Mouse (Mus musculus): Measurements from ENCODE around the gene Tmem240. TPM values are rescaled to one million over a fixed set of nuclear protein-coding genes. Genes with fewer than 3 reads are reported as not detected.

The Tmem240 gene
- polyA plus RNA-seq, 1 experiment from 2014 or later = 12.0 TPM

DNA sequence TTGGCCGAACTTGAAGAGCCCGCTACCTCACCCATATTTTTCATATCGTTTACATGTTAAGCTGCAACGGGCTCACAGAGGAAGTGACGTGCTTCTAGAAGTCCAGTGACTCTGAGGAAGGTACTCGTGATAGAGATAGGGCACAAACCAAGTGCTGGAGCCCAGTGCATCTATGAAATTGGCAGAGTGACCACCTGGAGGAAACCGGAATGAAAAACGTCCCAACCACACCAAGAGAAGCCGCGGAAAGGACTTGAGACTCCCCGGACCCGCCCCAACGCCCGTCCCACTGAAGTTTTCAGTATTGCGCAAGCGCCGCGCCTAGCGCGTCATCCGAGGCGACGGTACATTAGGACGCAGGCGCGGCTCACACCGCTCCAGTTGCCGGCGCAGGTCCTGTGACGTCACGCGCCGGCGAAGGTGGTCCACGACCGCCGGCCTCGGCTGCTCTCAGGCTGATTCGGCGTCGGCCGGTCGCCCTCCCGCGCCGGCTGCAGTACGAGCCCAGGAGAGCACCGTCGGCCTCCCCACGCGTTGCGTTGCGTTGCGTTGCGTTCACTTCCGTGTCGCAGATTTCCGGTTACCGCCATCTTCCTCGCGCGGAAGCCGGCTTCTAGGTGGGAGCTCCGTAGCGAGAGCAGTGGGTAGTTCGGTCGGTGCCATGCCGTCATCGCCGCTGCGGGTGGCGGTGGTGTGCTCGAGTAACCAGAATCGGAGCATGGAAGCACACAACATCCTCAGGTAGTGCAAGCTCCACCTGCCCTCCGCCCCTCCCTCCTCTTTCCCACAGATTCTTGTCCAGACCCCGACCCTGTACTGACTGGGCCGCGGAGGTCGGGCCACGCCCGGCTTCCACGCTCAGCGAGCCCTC lies 29.6 kb upstream of the Tmem240 start, which contains the start of gene Ssu72:
Gene Ssu72 (plus strand): TSS at position 80 of the 871 bp plus-strand sequence.
- Histone ChIP-seq H3K36me3 (no peaks in the 10 kb centered on the region), H3K9me3 (no peaks in the 10 kb centered on the region), H3K4me2 (peak within 1 kb of the TSS; percentile 84), H3K9ac (peak within 1 kb of the TSS; percentile 92), H3K4me3 (peak within 1 kb of the TSS; percentile 77), H3K27me3 (no peaks in the 10 kb centered on the region), H3K27ac (replicated peaks) (peak within 1 kb of the TSS; percentile 95), H3K4me1 (replicated peaks) (peaks cover 34% of the 10 kb centered on the region)
- WGBS = under 1% methylated on average over 73 of the region's 83 CpGs
- ATAC-seq (ENCODE audit: low read depth) = peak; percentile 96

DNA sequence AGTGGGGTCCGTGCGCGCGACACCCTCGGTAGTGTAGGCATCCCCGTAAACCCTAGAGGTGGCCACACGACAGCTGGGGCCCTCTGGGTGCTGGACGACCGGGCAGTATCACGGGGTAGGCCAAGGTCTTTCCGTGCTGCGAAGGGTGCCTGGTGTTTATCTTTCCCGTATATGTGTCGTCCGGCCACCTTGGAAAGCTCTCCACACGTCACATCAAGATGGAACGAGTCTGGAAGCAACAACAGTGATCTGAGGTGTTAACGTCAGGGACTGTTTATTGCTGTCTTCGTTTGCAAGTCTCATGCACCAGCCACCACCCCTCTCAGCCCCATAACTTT lies 29.0 kb upstream of the Tmem240 start:
- under 1% methylated on average over 19 of the region's 19 CpGs for WGBS
- Histone ChIP-seq H3K27ac (replicated peaks) (peak overlapping the region; percentile 95), H3K4me2 (peak overlapping the region; percentile 84), H3K27me3 (no peaks in the 10 kb centered on the region), H3K4me3 (peak overlapping the region; percentile 77), H3K36me3 (no peaks in the 10 kb centered on the region), H3K9ac (peak overlapping the region; percentile 92), H3K9me3 (no peaks in the 10 kb centered on the region), H3K4me1 (replicated peaks) (peaks cover 40% of the 10 kb centered on the region)
- no peak; the same call in 1 of the 2 replicates for ATAC-seq (ENCODE audit: low read depth)

DNA sequence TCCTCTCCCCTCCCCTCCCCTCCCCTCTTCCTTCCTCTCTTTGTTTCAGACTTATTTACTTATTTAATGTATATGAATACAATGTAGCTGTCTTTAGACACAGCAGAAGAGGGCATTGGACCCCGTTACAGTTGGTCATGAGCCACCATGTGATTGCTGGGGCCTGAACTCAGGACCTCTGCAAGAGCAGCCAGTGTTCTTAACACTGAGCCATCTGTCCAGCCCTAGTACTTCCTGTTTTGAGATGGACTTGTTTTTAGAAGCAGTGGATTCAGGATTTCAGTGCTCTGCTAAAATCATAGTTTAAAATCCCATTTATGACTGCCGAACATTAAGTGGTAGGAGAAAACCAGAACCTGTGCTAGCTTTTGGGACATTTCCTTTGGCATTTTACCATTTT lies 26.0 kb upstream of the Tmem240 start:
- ATAC-seq (ENCODE audit: low read depth) = no peak
- WGBS = 90% methylated on average over 2 of the region's 2 CpGs

DNA sequence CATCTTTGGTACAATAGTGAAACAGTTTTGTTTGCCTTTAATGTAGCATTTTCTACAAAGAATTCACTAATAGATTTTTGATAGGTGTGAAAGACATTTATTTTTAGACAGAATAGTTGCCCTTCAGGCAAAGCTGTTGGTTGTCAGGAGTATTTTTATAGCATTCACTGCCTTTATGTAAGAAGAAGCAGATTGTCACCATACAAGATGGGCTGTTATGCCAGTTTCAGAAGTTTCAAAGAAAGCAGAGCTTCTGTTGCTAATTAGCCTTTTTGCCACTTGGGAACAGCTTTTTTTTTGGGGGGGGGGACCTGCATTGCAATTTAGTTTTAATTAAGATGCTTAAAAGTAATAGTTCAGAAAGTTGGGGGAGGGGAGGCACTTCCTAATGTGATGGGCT lies 25.6 kb upstream of the Tmem240 start:
- no peak overlapping the region for H3K4me3 ChIP-seq
- no peak overlapping the region for H3K9ac ChIP-seq
- ATAC-seq (ENCODE audit: low read depth) = no peak
- no peak overlapping the region for H3K27ac ChIP-seq (replicated peaks)
- H3K27me3 ChIP-seq = no peaks in the 10 kb centered on the region
- peaks cover 43% of the 10 kb centered on the region for H3K4me1 ChIP-seq (replicated peaks)
- no peaks in the 10 kb centered on the region for H3K9me3 ChIP-seq
- no peak overlapping the region for H3K4me2 ChIP-seq
- peaks cover under 1% of the 10 kb centered on the region; the same call in 1 of the 2 replicates for H3K36me3 ChIP-seq

More for the DNA sequence above, 26.0 kb upstream of the Tmem240 start:
- Histone ChIP-seq H3K27ac (replicated peaks) (no peak overlapping the region), H3K4me1 (replicated peaks) (peaks cover 43% of the 10 kb centered on the region), H3K27me3 (no peaks in the 10 kb centered on the region), H3K4me2 (no peak overlapping the region), H3K4me3 (no peak overlapping the region), H3K9me3 (no peaks in the 10 kb centered on the region), H3K36me3 (no peaks in the 10 kb centered on the region), H3K9ac (no peak overlapping the region)

DNA sequence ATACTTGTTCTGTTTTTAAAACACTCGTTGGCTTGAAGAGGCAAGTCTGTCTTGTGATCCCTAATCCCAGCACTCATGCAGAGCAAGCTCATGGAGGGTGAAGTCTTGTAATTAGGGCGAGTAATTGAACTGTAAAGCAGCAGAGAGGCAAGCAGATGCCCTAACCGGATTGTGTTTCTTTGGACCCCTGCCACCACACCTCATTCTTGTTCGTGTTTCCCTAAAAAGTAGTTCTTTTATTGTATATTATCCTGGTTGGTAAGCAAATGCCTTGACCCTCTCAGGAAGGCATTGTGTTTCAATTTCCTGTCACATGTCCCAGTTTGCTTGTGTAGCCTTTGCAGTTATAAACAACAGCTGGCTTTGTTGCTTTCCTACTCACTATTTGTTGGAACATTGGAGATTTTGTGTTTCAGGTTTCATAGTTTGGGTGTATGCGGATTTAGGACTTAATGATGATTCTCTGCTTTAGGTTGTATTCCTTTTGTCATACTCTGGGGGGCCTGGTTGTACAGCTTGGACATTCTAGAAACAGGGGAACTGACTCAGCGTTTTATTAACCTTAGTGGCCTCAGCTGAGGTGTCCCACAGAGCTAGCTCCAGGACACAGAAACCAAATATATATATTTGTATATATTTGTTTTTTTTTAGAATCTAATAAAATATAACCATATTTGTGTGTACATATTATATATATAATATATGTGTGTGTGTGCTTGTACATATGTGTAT lies 23.9 kb upstream of the Tmem240 start:
- no peaks in the 10 kb centered on the region for H3K27me3 ChIP-seq
- H3K9me3 ChIP-seq = no peaks in the 10 kb centered on the region
- no peak for ATAC-seq (ENCODE audit: low read depth)
- WGBS = 63% methylated on average over 6 of the region's 6 CpGs
- peaks cover 36% of the 10 kb centered on the region for H3K4me1 ChIP-seq (replicated peaks)
- H3K27ac ChIP-seq (replicated peaks) = peak overlapping the region; percentile 42
- no peak overlapping the region for H3K4me2 ChIP-seq
- no peak overlapping the region for H3K9ac ChIP-seq
- H3K4me3 ChIP-seq = no peak overlapping the region
- peaks cover 14% of the 10 kb centered on the region for H3K36me3 ChIP-seq

DNA sequence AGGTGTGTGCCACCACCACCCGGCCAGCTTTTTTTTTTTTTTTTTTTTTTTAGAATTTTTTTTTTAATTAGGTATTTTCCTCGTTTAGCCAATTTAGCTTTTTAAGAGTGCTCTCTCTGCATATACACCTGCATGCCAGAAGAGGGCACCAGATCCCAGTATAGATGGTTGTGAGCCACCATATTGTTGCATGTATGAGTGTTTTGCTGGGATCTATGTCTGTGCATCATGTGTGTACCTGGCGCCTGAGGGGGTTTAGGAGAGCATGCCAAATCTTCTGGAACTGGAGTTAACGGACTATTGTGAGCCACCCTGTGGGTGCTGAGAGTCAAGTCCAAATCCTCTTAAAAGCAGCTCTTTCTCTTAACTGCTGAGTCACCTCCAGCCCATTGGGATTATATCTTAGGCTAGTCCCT lies 12.9 kb upstream of the Tmem240 start:
- WGBS = 53% methylated on average over 4 of the region's 4 CpGs
- H3K9ac ChIP-seq = no peak overlapping the region
- no peak overlapping the region for H3K27ac ChIP-seq (replicated peaks)
- peak; percentile 40; the same call in 1 of the 2 replicates for ATAC-seq (ENCODE audit: low read depth)
- no peaks in the 10 kb centered on the region for H3K27me3 ChIP-seq
- H3K36me3 ChIP-seq = peaks cover 23% of the 10 kb centered on the region
- no peak overlapping the region for H3K4me2 ChIP-seq
- H3K4me1 ChIP-seq (replicated peaks) = no peaks in the 10 kb centered on the region
- no peaks in the 10 kb centered on the region for H3K9me3 ChIP-seq
- H3K4me3 ChIP-seq = no peak overlapping the region

DNA sequence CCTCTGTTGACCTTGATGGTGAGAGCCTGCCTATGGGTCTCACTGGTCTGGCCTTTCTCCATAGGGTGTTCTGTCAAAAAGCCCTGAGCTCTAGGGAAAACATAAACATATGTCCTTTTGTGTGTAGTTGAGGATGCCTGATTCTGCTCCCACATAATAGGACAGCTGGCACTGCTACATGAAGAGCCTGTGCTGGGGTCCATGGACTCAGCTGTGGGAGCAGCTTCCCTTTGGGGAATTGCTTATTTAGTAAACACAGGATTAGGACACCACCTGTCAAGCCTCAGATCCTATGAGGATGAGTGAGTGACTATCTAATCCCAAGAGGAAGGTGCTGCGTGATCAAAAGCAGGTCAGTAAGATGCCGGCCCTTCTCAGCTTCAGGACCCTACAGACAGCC lies 6.6 kb upstream of the Tmem240 start:
- peaks cover 7% of the 10 kb centered on the region for H3K4me1 ChIP-seq (replicated peaks)
- H3K4me3 ChIP-seq = no peak overlapping the region
- no peak for ATAC-seq (ENCODE audit: low read depth)
- peaks cover 30% of the 10 kb centered on the region for H3K36me3 ChIP-seq
- no peaks in the 10 kb centered on the region for H3K27me3 ChIP-seq
- H3K9ac ChIP-seq = no peak overlapping the region
- H3K4me2 ChIP-seq = no peak overlapping the region
- no peaks in the 10 kb centered on the region for H3K9me3 ChIP-seq
- WGBS = 62% methylated on average over 2 of the region's 2 CpGs
- H3K27ac ChIP-seq (replicated peaks) = peak overlapping the region; percentile 38; the same call in 1 of the 2 replicates

DNA sequence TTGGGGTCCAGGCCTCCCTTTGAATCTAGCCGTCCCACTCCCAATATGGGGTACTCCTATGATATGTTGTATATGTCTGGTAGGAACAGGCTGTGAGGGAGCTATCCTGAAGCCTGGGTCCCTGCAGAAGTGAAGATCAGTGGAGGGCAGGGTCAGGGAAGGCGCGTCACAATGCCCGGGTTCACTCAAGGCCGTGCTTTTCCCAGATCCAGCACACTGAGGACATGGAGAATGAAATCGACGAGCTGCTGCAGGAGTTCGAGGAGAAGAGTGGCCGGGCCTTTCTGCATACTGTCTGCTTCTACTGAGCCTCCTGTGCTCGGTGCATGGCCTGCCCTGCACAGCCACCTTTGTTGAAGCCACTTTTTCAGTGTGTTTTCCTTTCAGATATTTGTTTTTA lies 1.3 kb upstream of the Tmem240 start:
- Histone ChIP-seq H3K36me3 (peaks cover 33% of the 10 kb centered on the region), H3K27ac (replicated peaks) (peak overlapping the region; percentile 96), H3K4me3 (no peak overlapping the region), H3K27me3 (no peaks in the 10 kb centered on the region), H3K9ac (0 out of 2 replicates have a peak overlapping the region, but pooled peaks have one; percentile 95), H3K4me1 (replicated peaks) (peaks cover 45% of the 10 kb centered on the region), H3K4me2 (0 out of 2 replicates have a peak overlapping the region, but pooled peaks have one; percentile 95), H3K9me3 (no peaks in the 10 kb centered on the region)
- no peak for ATAC-seq (ENCODE audit: low read depth)
- 89% methylated on average over 10 of the region's 10 CpGs for WGBS

DNA sequence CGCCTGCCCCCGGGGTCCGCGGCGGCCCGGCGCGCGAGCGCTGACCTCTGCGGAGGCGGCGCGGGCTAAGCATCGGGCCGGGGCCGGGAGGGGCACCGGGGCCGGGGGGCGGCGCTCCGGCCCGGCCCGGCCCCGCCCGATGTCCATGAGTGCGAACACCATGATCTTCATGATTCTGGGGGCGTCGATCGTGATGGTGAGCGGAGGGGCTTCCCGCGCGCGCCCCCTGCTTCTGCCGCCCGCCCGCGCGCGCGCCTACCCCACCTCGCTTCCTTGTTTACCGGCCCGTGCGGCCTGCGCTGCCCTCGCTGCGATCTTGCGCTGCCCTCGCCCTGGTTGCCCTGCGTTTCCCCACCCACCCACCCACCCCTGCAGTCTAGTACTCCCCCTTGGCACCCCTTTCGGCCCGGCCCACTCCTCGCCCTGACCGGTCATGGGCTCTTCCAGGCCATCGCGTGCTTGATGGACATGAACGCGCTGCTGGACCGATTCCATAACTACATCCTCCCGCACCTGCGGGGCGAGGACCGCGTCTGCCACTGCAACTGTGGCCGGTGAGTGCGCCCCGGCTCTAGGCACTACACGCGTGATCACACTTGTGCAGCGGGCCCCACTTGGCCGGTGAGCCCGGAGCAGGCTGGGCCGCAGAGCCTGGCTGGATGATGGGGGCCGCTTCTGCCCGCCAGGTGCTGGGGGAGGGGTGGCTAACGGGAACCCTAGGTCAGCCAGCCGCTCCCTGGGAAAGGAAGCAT lies 527 bp downstream of the Tmem240 start:
- WGBS = under 1% methylated on average over 41 of the region's 79 CpGs
- H3K4me3 ChIP-seq = peak overlapping the region; percentile 68
- peak; percentile 65 for ATAC-seq (ENCODE audit: low read depth)
- H3K36me3 ChIP-seq = peaks cover 49% of the 10 kb centered on the region
- peak overlapping the region; percentile 95 for H3K4me2 ChIP-seq
- H3K27ac ChIP-seq (replicated peaks) = peak overlapping the region; percentile 96
- H3K4me1 ChIP-seq (replicated peaks) = peaks cover 45% of the 10 kb centered on the region
- H3K27me3 ChIP-seq = no peaks in the 10 kb centered on the region
- no peaks in the 10 kb centered on the region for H3K9me3 ChIP-seq
- peak overlapping the region; percentile 95 for H3K9ac ChIP-seq

DNA sequence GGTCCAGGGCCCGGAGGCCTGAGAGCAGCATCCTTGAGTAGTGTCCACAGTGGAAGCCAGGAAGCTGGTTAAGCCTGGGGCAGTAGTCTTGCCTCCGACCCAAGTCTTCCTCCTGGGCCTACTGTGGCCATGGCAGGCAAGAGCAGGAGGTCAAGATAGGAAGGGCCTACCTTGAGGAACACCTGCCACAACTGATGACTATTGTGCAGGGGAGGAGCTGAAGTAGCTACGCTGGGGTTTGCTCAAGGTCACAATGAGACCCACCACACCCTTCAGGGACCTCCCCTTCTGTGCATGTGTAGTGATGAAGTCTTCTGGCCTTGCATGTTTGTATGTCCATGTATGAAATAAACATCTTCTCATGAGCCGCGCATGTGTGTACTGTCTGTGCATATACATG lies 1.2 kb downstream of the Tmem240 start:
- WGBS = 72% methylated on average over 5 of the region's 5 CpGs
- no peaks in the 10 kb centered on the region for H3K9me3 ChIP-seq
- peak overlapping the region; percentile 68 for H3K4me3 ChIP-seq
- H3K9ac ChIP-seq = peak overlapping the region; percentile 95
- H3K27ac ChIP-seq (replicated peaks) = peak overlapping the region; percentile 96
- H3K4me2 ChIP-seq = peak overlapping the region; percentile 95
- peaks cover 56% of the 10 kb centered on the region for H3K36me3 ChIP-seq
- peaks cover 45% of the 10 kb centered on the region for H3K4me1 ChIP-seq (replicated peaks)
- H3K27me3 ChIP-seq = no peaks in the 10 kb centered on the region
- no peak for ATAC-seq (ENCODE audit: low read depth)

DNA sequence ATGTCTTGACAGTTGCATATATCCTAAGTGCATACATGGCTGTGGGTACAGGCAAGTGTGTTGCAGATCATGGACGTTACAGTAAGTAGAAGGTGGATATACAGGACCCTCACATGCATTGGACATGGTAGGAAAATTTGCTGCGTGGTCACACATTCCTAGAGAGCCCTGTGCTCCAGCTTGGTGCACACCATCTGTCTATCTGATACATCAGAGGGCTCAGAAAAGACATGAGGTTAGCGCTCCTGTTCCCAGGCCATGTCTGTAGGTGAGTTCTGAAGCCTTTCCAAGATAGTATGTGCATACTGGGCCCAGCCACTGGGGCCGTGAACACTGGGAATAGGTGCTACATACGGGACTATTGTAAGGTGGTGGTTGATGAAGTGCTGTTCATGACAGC lies 1.8 kb downstream of the Tmem240 start:
- WGBS = 91% methylated on average over 5 of the region's 5 CpGs
- Histone ChIP-seq H3K27ac (replicated peaks) (no peak overlapping the region), H3K36me3 (peaks cover 58% of the 10 kb centered on the region), H3K4me3 (peak overlapping the region; percentile 68), H3K4me2 (peak overlapping the region; percentile 95), H3K27me3 (no peaks in the 10 kb centered on the region), H3K9me3 (no peaks in the 10 kb centered on the region), H3K4me1 (replicated peaks) (peaks cover 45% of the 10 kb centered on the region), H3K9ac (peak overlapping the region; percentile 95; the same call in 1 of the 2 replicates)
- no peak for ATAC-seq (ENCODE audit: low read depth)

Data from neural tube, embryonic 13.5 days (tissue).